In the genomic region with DNA sequence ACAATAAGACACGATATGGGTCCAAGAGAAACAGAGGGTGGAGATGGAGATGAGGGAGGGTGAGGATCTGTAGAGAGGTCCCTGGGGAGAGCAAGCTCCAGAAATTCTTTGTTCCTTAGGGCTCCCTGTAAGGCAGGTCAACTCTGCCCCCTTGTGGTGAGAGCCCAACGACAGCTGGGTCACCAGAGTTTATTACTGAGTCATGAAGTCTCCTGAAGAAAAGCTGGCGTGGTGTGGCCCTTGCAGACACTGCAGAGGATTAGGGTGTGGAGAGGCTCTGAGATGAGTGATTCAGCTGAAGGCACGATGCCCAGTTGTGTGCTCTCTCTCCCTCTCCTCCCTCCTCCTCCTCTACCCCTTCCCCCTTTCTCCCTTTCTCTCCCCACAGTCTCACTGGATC, we compare ENCODE assay signal across 9 mouse cellular contexts. TPM values are rescaled to one million over a fixed set of nuclear protein-coding genes. Genes with fewer than 3 reads are reported as not detected.
DNase-seq lines count a peak whose midpoint lies in the region; ATAC-seq and TF ChIP-seq lines count a peak whose summit lies in the region.
"Had no signal": no experiment of that assay in that cellular context is flagged by ENCODE, and none has a peak within 500 bp of the region (broad histone marks: within the 10 kb centered on the region; RNA-seq: fewer than 3 reads in every experiment).

No protein-coding gene starts in this region.

- H3K4me2 ChIP-seq in liver, postnatal 0 days (ENCODE audit: low read depth, low read length) = no peak overlapping the region
- H3K4me2 ChIP-seq: limb, embryonic 12.5 days had no signal

- peak; percentile 74 for ATAC-seq in liver, postnatal 0 days

- no peak overlapping the region for H3K27ac ChIP-seq in liver, postnatal 0 days (ENCODE audit: low read depth)
- H3K27ac ChIP-seq: limb, embryonic 12.5 days had no signal

- H3K4me3 ChIP-seq in liver, postnatal 0 days (ENCODE audit: low read depth, low read length) = no peak overlapping the region
- H3K4me3 ChIP-seq: limb, embryonic 12.5 days had no signal

- H3K9me3 ChIP-seq in liver, postnatal 0 days (ENCODE audit: low read length) = no peaks in the 10 kb centered on the region
- H3K9me3 ChIP-seq: limb, embryonic 12.5 days had no signal

- peak; percentile 87 for TF ChIP-seq CTCF in liver, postnatal 0 days (IDR thresholded peaks at IDR 0.05; ENCODE audit: low read depth)

- WGBS in liver, postnatal 0 days (ENCODE audit: insufficient replicate concordance) = 5% methylated on average over 4 of the region's 4 CpGs

- peak; percentile 89 for DNase-seq in CD4-positive, CD25-positive, alpha-beta regulatory T cell, adult 2 months (ENCODE audit: low read depth, low spot score)
- peak; percentile 82 to 83 for DNase-seq in adrenal gland, adult 18-20 months (ENCODE audit: low spot score in 2 of 2)
- peak; percentile 91 for DNase-seq in embryo, embryonic 10 days (ENCODE audit: low spot score)
- peak; percentile 73 to 84 for DNase-seq in gastrocnemius, postnatal 4 days (ENCODE audit: low spot score in 2 of 2)
- DNase-seq in kidney, postnatal 14 days = peak; percentile 87
- DNase-seq in liver, postnatal 0 days = peak; percentile 84
- DNase-seq in retina, postnatal 7 days (ENCODE audit: low read depth, low spot score) = peak; percentile 70
- peak; percentile 91 for DNase-seq in thymus, postnatal 4 days

- no peaks in the 10 kb centered on the region for H3K36me3 ChIP-seq in liver, postnatal 0 days (replicated peaks; ENCODE audit: insufficient read depth, low read length)
- H3K36me3 ChIP-seq: limb, embryonic 12.5 days had no signal

- no peaks in the 10 kb centered on the region for H3K4me1 ChIP-seq in liver, postnatal 0 days (ENCODE audit: insufficient read depth)

- no peak for TF ChIP-seq EP300 in liver, postnatal 0 days (IDR thresholded peaks at IDR 0.05; ENCODE audit: low read depth)

- H3K9ac ChIP-seq in liver, postnatal 0 days (replicated peaks) = no peak overlapping the region
- H3K9ac ChIP-seq: limb, embryonic 12.5 days had no signal

- no peaks in the 10 kb centered on the region for H3K27me3 ChIP-seq in liver, postnatal 0 days (ENCODE audit: insufficient read depth, low read length)

RNA-seq across cellular contexts. Expression of gene Cd7, which starts 2.0 kb away (rescaled TPM):
- total RNA-seq in adrenal gland, adult 18-20 months (2021) = 1 to 10 TPM in 1 of 2 experiments, under 1 TPM in 1; 0.43 to 1.3 TPM
- not detected for total RNA-seq in gastrocnemius, postnatal 4 days (2021)
- polyA plus RNA-seq in liver, postnatal 0 days (2015; fragmentation: Nextera tagmentation; extraction: Ambion mirVana) = 3.2 and 3.3 TPM in 2 replicates
- polyA plus RNA-seq: limb, embryonic 12.5 days had no signal

RNA-seq across cellular contexts. Expression of gene Sectm1b, which starts 22.2 kb away (rescaled TPM):
- under 1 TPM in 1 of 2 experiments, not detected in 1; 0.27 TPM for total RNA-seq in adrenal gland, adult 18-20 months (2021)
- total RNA-seq in gastrocnemius, postnatal 4 days (2021) = not detected
- polyA plus RNA-seq in liver, postnatal 0 days (2015; fragmentation: Nextera tagmentation; extraction: Ambion mirVana) = 0.05 and 0.23 TPM in 2 replicates
- polyA plus RNA-seq: limb, embryonic 12.5 days had no signal

RNA-seq across cellular contexts. Expression of gene Sectm1a, which starts 39.8 kb away (rescaled TPM):
- under 1 TPM in 1 of 2 experiments, not detected in 1; 0.30 TPM for total RNA-seq in adrenal gland, adult 18-20 months (2021)
- total RNA-seq in gastrocnemius, postnatal 4 days (2021) = not detected
- 1.7 and 2.0 TPM in 2 replicates for polyA plus RNA-seq in liver, postnatal 0 days (2015; fragmentation: Nextera tagmentation; extraction: Ambion mirVana)
- polyA plus RNA-seq: limb, embryonic 12.5 days had no signal

RNA-seq across cellular contexts. Expression of gene Csnk1d, which starts 50.1 kb away (rescaled TPM):
- 100 to 1,000 TPM; 108 to 127 TPM for total RNA-seq in adrenal gland, adult 18-20 months (2021)
- total RNA-seq in gastrocnemius, postnatal 4 days (2021) = 100 to 1,000 TPM in 1 of 2 experiments, 10 to 100 TPM in 1; 85.4 to 111 TPM
- polyA plus RNA-seq in liver, postnatal 0 days (2015; fragmentation: Nextera tagmentation; extraction: Ambion mirVana) = 29.9 and 30.0 TPM in 2 replicates
